Mouse (Mus musculus): ENCODE results near the gene Macf1.
A peak's percentile ranks its signal among the peaks of the same experiment; 100 is the strongest.

DNA sequence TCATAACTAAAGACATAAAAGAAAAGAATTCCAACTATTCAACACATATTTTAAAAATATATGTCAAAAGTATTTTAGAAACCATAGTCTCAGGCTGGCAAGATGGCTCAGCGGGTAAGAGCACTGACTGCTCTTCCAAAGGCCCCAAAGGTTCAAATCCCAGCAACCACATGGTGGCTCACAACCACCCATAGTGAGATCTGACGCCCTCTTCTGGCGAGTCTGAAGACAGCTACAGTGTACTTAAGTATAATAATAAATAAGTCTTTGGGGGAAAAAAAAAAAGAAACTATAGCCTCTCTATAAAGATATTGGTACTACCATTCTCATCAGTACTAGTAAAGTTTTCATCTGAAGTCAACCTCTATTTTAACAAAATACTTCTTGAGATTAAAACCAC, 152.2 kb downstream of the Macf1 start:
- TF ChIP-seq CTCF (conservative IDR thresholded peaks at IDR 0.05; ENCODE audit: low read length), result peak; percentile 41
- TF ChIP-seq NANOG (IDR thresholded peaks at IDR 0.05; ENCODE audit: borderline replicate concordance, low read length), result no peak
- TF ChIP-seq POU5F1 (IDR thresholded peaks at IDR 0.05; ENCODE audit: borderline replicate concordance, low read length), result no peak

Measured in E14TG2a.4 (cell line).